Mouse (Mus musculus) forebrain, embryonic 16.5 days (tissue): ENCODE results near the gene Mapk8ip1. TPM values are rescaled to one million over a fixed set of nuclear protein-coding genes. Genes with fewer than 3 reads are reported as not detected.
A peak's percentile ranks its signal among the peaks of the same experiment; 100 is the strongest.

Experiments used
- ATAC-seq: fragments of 200-750 bp; cut with Nextera tagmentation; 2 replicates; pipeline ENCODE4 v1.8.0; 2017; ENCODE audit warnings: mild to moderate bottlenecking, moderate library complexity
- H3K27ac ChIP-seq: fragments of 300-500 bp; sonication (generic); 2 replicates; pipeline ENCODE4 v1.5.1; 2014; ENCODE audit warnings: low read length, control low read depth
- H3K27me3 ChIP-seq: fragments of 300-500 bp; sonication (generic); replicated peaks from 2 replicates; pipeline ENCODE4 v1.6.1; 2014; ENCODE audit warnings: low read length; ENCODE audit not compliant: control insufficient read depth, insufficient read depth
- H3K36me3 ChIP-seq: fragments of 300-500 bp; sonication (generic); 2 replicates; pipeline ENCODE4 v1.6.1; 2014; ENCODE audit not compliant: control insufficient read depth, insufficient read depth
- H3K4me1 ChIP-seq: fragments of 300-500 bp; sonication (generic); replicated peaks from 2 replicates; pipeline ENCODE4 v1.6.1; 2014; ENCODE audit warnings: low read length; ENCODE audit not compliant: control insufficient read depth, insufficient read depth
- H3K4me2 ChIP-seq: fragments of 300-500 bp; sonication (generic); 2 replicates; pipeline ENCODE4 v1.6.1; 2014; ENCODE audit warnings: mild to moderate bottlenecking, low read length, control low read depth
- H3K4me3 ChIP-seq: fragments of 300-500 bp; sonication (generic); replicated peaks from 2 replicates; pipeline ENCODE4 v1.5.1; 2014; ENCODE audit warnings: mild to moderate bottlenecking, low read length, control low read depth
- H3K9ac ChIP-seq: fragments of 300-500 bp; sonication (generic); replicated peaks from 2 replicates; pipeline ENCODE4 v1.6.1; 2014; ENCODE audit warnings: low read depth, low read length, control low read depth
- H3K9me3 ChIP-seq: fragments of 300-500 bp; sonication (generic); 2 replicates; pipeline ENCODE4 v1.6.1; 2016; ENCODE audit warnings: low read length; ENCODE audit not compliant: control insufficient read depth
- WGBS: fragments of 180-500 bp; shearing (Covaris S2); extraction: QIAGEN DNeasy Blood & Tissue Kit; methylation state at CpG from one replicate; pipeline ENCODE4 v1.1.7; 2014; 5-methylcytosine and 5-hydroxymethylcytosine counted together
- polyA plus RNA-seq: library from polyadenylated mRNA; unstranded; fragments of >200 nt; fragmentation: Nextera tagmentation; extraction: Ambion mirVana; gene quantifications from 2 replicates; pipeline ENCODE4 v1.2.1, GENCODE M21; 2015

Gene Mapk8ip1
- polyA plus RNA-seq, 1 experiment from 2014 or later = 101 TPM

DNA sequence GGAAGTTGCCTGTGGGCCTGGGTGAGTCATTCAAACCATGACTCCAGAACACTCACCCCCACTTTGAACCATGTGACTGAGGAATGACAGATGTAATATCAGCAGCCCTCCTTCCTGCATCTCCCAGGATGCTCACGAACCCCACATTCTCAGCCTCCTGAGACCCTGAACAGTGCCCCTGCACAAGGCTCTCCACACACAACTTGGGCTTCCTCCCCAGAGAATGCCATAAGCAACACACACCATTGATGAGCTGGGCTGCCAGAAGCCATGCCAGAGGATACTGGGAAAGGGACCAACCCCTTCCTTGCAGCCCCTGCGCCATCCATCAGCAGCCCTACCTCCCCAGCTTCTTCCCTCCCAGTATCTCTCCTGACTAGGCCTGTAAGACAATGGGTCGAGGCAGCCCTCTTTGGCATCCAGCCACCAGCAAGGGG lies 13.0 kb downstream of the Mapk8ip1 start:
- Histone ChIP-seq H3K27ac (peak overlapping the region; percentile 88), H3K9me3 (no peaks in the 10 kb centered on the region), H3K4me1 (peaks cover 46% of the 10 kb centered on the region), H3K4me2 (peak overlapping the region; percentile 64), H3K36me3 (peaks cover 22% of the 10 kb centered on the region), H3K27me3 (no peaks in the 10 kb centered on the region), H3K9ac (peak overlapping the region; percentile 90), H3K4me3 (peak overlapping the region; percentile 89)
- ATAC-seq = no peak
- WGBS = 10% methylated on average over 3 of the region's 3 CpGs

GRCm38 (mm10) chr2:92387646-92388045 lies 13.4 kb downstream of the Mapk8ip1 start:
- Histone ChIP-seq H3K4me2 (peak overlapping the region; percentile 64), H3K4me1 (peaks cover 42% of the 10 kb centered on the region), H3K36me3 (peaks cover 24% of the 10 kb centered on the region), H3K27me3 (no peaks in the 10 kb centered on the region), H3K9ac (peak overlapping the region; percentile 90; the same call in 1 of the 2 replicates), H3K27ac (peak overlapping the region; percentile 30; the same call in 1 of the 2 replicates), H3K4me3 (peak overlapping the region; percentile 89), H3K9me3 (no peaks in the 10 kb centered on the region)
- no peak for ATAC-seq
- 73% methylated on average over 4 of the region's 4 CpGs for WGBS

- H3K27ac ChIP-seq = no peak overlapping the region
Measured at GRCm38 (mm10) chr2:92386821-92387570, 14.1 kb downstream of the Mapk8ip1 start.

GRCm38 (mm10) chr2:92385113-92386051 lies 15.7 kb downstream of the Mapk8ip1 start:
- H3K4me1 ChIP-seq = peaks cover 23% of the 10 kb centered on the region
- no peak overlapping the region for H3K9ac ChIP-seq
- ATAC-seq = no peak
- 87% methylated on average over 22 of the region's 22 CpGs for WGBS
- no peaks in the 10 kb centered on the region for H3K9me3 ChIP-seq
- no peaks in the 10 kb centered on the region for H3K27me3 ChIP-seq
- peaks cover 27% of the 10 kb centered on the region for H3K36me3 ChIP-seq
- H3K27ac ChIP-seq = no peak overlapping the region
- H3K4me3 ChIP-seq = no peak overlapping the region
- no peak overlapping the region for H3K4me2 ChIP-seq

More at GRCm38 (mm10) chr2:92386821-92387570, 14.1 kb downstream of the Mapk8ip1 start:
- peaks cover 35% of the 10 kb centered on the region for H3K4me1 ChIP-seq
- no peak overlapping the region for H3K9ac ChIP-seq
- H3K4me3 ChIP-seq = peak overlapping the region; percentile 89
- H3K9me3 ChIP-seq = no peaks in the 10 kb centered on the region
- H3K36me3 ChIP-seq = peaks cover 24% of the 10 kb centered on the region
- no peaks in the 10 kb centered on the region for H3K27me3 ChIP-seq
- 93% methylated on average over 30 of the region's 30 CpGs for WGBS
- ATAC-seq = no peak
- no peak overlapping the region; the same call in 1 of the 2 replicates for H3K4me2 ChIP-seq

- Histone ChIP-seq H3K9ac (no peak overlapping the region), H3K27me3 (no peaks in the 10 kb centered on the region), H3K4me1 (peaks cover 13% of the 10 kb centered on the region), H3K4me3 (no peak overlapping the region), H3K36me3 (peaks cover 27% of the 10 kb centered on the region), H3K9me3 (no peaks in the 10 kb centered on the region), H3K27ac (no peak overlapping the region), H3K4me2 (no peak overlapping the region)
- 78% methylated on average over 4 of the region's 4 CpGs for WGBS
- no peak for ATAC-seq
Measured at GRCm38 (mm10) chr2:92384101-92384500, 17.0 kb downstream of the Mapk8ip1 start.

DNA sequence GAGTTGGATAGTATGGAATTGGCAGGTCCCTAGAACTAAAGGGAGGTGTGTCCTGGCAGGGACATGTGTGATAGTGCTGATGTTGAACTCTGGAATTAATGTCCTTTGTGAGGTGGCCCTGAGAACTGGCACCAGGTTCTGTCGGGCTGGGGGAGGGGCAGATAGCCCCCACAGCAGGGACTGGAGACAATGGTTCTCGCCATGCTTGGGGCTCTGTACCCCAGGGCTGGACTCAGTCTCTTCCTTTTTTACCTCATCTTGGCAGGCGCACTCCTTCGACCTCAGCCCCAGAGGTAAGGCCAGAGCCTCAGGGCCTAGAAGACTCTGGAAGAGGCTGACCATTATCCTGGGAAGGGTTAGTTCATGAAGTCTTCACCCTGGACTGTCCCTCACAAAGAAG lies 18.3 kb downstream of the Mapk8ip1 start:
- WGBS = 85% methylated on average over 4 of the region's 4 CpGs
- H3K4me3 ChIP-seq = no peak overlapping the region
- ATAC-seq = no peak
- no peaks in the 10 kb centered on the region for H3K9me3 ChIP-seq
- H3K4me1 ChIP-seq = peaks cover 5% of the 10 kb centered on the region
- peaks cover 30% of the 10 kb centered on the region for H3K36me3 ChIP-seq
- no peaks in the 10 kb centered on the region for H3K27me3 ChIP-seq
- H3K27ac ChIP-seq = no peak overlapping the region
- no peak overlapping the region for H3K4me2 ChIP-seq
- H3K9ac ChIP-seq = no peak overlapping the region

GRCm38 (mm10) chr2:92381901-92382588 lies 19.0 kb downstream of the Mapk8ip1 start, which contains the start of gene 1700029I15Rik:
TSS of gene 1700029I15Rik (plus strand) at chr2:92382538.
- ATAC-seq = no peak
- no peak within 1 kb of the TSS for H3K9ac ChIP-seq
- H3K9me3 ChIP-seq = no peaks in the 10 kb centered on the region
- peaks cover 30% of the 10 kb centered on the region for H3K36me3 ChIP-seq
- no peaks in the 10 kb centered on the region for H3K27me3 ChIP-seq
- H3K4me1 ChIP-seq = no peaks in the 10 kb centered on the region
- no peak within 1 kb of the TSS for H3K4me2 ChIP-seq
- H3K27ac ChIP-seq = no peak within 1 kb of the TSS
- WGBS = 91% methylated on average over 5 of the region's 5 CpGs
- H3K4me3 ChIP-seq = no peak within 1 kb of the TSS

GRCm38 (mm10) chr2:92381161-92381560 lies 19.9 kb downstream of the Mapk8ip1 start:
- Histone ChIP-seq H3K27me3 (no peaks in the 10 kb centered on the region), H3K27ac (no peak overlapping the region), H3K9ac (no peak overlapping the region), H3K4me3 (no peak overlapping the region), H3K4me1 (peaks cover 3% of the 10 kb centered on the region), H3K9me3 (no peaks in the 10 kb centered on the region), H3K4me2 (no peak overlapping the region), H3K36me3 (peaks cover 24% of the 10 kb centered on the region)
- ATAC-seq = no peak
- WGBS = 91% methylated on average over 5 of the region's 5 CpGs
